Mouse (Mus musculus) urinary bladder, postnatal 10 days (tissue): ENCODE measurements around the gene Cd47.

Experiments used
- DNase-seq: peaks from one replicate; pipeline ENCODE4 v3.0.0; 2022; ENCODE audit warnings: low spot score

Cd47 gene

DNA sequence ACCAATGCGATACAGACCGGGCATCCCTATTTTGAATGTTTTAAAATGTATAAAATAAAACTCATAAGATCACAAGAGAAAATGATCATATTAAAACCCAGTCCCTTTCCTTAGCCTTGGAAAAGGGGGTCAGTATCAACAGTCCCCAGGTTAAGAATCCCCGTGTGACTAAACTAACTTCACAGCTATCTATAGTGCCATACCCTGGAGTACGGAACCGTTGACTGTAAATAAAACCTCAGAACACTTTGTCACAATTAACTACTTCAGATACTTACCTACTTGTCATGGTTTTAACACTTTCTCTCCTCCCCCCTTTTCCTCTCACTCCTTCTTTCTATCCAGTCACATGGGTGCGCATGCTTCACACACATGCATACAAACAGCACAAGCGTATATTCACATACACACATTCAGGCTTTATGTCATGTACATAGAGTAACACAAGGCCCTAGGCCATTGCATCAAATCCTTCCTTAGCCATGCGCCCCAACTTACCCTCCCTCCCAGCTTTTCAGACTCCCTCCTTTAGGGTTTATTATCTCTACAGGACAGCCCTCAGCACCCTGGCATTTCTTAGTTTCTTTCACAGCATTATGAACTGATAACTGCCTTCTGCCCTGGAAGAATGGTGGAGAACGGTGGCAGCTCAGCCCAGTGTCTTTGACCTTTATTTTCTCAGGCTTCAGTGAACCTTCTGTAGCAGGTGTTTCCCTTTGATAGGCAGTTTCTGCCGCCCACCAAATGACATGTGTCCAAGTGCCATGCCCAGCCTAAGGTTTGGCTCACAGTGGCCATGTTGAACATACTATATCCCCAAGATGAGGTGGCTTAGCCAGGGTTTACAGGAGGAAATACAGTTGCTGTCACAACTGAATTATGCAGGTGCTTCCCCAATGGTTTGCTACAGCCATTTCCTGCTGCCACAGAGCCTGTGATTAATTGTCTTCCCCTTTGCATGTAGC lies at the start of gene Cd47:
Gene Cd47 (plus strand): TSS at position 937 of the 965 bp plus-strand sequence.
- no peak for DNase-seq

DNA sequence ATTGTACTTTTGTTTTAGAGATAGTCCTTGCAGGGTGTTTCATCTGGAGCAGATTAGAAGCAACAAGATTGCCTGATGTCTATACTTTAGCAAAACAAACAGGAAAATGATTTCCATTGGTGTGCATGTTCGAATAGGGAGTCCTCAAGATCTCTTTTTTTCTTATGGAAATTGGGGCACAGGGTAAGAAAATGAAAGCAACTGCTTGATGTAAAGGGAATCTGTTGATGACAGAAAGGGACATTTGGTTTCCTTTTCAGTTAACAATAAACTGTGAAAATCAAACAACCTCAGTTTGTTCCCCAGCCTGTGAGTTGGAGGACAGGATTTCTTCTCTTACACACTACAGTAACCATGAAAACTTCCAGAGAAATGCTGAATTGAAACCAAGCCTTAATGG lies 47.4 kb upstream of the Cd47 start:
- DNase-seq = no peak

DNA sequence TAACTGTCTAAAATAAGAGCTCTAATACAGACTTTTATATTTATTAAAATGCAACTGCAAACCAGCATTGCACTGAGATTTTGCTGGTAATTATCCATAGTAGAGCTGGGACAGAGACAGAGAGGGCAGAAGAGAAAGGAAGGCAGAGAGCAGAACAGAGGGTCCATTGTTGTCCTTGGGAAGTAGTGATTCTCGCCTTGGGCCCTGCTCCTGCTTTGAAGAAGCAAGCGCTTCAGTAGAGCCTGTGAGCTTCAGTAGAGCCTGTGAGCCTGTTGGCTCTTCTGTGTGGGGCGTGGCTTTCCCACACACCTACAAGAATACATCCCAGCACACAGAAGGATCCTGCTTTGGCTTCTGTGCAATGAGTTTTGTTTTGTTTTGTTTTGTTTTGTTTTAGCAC lies 47.0 kb upstream of the Cd47 start:
- DNase-seq = no peak

DNA sequence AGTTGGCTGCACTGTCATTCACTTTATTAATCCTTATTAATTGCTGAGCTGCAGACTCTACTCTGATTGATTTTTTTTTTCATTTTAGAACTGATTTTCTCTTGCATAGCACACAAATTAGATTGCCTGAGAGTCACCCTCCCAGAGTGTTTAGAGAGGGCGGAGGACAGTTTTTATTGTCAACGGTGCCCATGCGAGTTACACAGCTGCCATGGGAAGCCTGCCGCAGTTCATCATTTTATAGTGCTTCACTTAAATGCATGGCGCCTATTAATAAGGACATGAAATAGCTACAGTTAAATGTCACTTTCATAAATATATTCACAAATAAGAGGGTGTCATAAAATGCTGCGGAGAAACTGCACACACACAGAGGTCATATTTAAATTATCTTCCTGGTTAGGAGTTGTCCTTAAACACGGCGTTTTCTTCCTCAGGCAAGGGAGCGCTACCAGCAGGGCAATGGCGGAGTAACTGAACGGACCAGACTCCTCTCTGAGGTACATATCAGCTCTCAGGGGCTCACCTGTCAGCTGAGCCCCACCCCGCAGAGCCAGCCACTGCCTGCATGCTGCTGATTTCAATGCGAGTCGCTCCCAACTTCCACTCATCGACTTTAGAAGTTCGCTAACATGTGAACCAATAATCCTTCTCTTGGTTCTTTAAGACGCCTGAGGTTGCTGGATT lies 39.7 kb upstream of the Cd47 start:
- DNase-seq = no peak

DNA sequence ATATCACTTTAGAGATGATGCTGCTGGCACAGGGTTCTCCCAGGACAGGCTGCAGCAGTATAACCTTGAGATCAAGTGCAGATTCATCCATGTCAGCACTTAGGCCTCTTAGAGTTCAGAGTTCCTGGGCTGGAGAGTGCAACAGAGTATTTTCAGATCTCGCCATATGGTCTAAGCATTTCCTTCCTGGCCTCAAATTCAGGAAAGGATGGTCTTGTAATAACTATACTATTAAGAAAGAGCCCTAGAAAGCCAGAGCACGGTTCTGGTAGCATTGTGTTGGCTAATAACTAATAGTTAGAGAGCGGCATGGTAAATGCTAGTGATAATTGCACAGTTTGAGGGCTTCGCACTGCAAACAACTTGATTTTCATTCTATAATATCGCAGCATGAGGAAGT lies 38.4 kb upstream of the Cd47 start:
- no peak for DNase-seq

DNA sequence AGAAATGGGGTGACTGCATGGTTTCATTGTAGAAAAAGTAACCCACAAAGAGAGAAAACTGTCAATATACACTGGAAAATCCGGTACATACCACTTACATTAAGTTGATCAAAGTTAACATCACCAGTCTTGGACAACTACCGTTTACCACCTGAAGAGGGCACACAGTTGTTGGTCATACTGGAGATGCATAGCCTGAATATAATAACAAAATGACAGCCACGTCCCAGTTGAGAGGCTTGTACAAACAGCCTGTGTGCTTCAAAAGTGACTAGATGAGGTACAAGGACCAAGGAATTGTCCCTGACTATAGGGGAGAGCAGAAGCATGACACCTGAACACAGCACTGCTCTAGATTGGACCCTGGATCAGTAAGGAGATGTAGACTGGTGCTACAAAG lies 34.0 kb upstream of the Cd47 start:
- DNase-seq = no peak

DNA sequence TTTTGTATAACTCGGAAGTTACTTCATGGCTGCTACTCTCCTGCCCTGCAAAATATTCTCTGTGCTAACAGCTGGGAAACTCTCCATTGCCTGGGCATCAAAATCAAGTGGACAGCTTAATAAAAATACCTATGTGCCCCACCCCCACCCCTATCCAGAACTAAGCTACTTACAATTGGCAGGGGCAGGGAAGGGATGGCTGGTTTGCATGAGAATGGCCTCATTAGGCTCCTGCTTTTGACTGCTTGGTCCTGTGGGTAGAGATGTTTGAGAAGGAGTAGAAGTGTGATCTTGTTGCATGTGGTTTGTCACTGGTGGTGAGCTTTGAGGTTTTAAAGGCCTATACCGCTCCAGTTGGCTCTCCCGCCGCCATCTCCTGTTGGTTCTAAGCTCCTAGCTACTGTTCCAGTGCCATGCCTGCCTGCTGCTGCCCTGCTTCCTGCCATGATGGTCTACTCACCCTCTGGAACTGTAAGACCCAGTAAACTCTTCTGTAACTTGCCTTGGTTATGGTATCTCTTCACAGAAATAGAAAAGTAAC lies 31.8 kb upstream of the Cd47 start:
- no peak for DNase-seq

DNA sequence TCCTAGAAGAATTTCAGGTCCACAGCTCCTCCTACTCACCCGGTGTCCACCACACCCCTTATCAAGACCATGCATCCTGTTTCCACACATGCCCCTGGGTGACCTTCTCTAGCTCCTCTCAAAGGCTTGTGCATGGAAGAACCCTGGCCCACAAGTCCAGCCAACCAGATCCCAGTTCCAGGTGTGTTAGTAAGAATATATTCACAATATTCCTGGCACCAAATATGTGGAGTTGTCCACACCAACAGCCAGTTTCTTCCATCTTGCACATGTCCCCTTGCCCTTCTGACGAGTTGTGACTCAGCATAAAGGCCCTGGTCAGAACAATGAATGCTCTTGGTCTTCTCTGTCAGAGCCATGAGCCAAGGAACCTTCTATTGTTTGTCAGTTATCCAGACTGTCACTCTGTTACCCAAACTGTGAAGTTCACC lies 30.5 kb upstream of the Cd47 start:
- no peak for DNase-seq

DNA sequence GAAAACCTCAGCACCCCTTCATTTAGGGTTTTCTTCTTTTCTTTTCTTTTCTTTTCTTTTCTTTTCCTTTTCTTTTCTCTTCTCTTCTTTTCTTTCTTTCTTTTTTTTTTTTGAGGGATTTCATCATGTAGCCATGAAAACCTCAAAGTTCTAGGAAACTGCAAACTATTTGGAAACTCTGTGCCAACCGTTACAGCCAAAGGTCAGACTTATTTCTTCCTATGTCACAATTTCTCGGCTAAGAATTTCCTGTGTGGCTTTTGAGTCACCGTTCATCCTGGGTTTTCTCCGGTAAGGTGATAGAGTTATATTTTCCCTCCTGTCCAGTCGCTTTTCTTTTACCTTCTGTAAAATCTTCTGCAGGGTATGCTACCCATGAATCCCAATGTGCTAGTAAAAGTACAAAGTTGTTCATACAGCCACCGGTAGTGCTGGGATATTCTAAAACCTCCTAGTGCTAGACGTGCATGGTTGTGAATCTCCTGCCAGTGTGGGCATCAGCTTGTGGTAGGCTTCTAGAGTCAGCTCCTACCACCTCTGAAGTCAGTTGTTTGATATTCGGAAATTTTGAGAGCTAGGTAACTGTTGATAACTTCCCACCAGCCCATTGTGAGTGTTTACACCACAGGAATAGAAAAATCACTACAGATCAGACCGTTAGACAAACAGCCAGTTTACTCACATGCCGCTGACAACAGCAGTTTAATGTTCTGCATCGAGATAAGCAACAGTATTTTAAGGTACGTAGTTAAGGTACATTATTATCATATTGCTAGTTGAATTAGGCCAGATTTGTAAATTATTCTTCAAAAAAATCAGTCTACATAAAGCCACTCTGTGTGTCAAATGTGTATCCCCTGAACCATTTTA lies 29.8 kb upstream of the Cd47 start:
- DNase-seq = no peak

DNA sequence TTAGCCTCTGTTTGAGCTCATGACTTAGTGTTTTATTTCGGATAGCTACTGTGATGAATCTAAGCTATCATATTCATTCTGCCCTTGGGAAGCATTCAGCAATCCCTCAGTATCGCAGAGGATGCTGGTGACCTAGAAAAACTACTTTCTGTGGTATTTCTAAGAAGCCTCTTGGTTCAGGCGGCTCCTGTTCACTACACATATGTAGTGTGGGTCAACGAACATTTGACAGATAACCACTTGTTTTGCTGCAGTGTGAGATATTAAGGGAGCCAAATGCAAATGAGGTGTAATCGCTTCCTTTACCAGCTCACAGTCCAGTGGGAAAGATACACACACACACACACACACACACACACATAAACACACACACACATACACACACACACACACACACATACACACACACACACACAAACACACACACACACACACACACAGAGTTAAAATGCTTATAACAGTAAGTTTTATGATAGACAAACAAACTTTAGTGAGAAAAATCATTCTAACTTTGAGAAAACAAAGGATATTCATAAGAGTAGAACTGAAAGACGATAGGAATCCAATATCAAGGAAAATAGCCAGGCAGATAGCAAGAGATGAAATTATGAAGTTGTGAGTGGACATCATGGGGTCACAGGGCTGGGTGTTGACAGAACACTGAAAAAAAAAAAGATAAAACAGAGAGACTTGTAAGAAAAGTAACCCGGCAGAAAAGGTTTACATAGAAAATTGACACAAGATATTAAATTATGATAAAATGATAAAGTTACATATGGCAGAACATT lies 28.5 kb upstream of the Cd47 start:
- no peak for DNase-seq

DNA sequence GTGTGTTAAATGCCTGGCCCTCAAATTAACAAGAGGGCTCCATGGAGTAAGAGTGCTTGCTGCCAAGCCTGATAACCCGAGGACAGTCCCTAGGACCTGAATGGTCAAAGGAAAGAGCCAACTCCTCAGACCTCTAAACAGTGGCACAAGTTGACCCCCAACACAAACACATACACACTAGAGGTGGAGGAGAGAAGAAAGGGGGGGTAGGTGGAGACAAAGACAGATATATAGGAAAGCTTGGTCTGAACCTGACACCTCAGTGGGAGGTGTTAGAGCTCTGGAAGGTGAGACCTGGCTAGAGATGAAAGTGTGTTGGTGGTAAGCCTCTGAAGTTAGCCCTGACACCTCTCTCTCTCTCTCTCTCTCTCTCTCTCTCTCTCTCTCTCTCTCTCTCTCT lies 27.8 kb upstream of the Cd47 start:
- DNase-seq = no peak

DNA sequence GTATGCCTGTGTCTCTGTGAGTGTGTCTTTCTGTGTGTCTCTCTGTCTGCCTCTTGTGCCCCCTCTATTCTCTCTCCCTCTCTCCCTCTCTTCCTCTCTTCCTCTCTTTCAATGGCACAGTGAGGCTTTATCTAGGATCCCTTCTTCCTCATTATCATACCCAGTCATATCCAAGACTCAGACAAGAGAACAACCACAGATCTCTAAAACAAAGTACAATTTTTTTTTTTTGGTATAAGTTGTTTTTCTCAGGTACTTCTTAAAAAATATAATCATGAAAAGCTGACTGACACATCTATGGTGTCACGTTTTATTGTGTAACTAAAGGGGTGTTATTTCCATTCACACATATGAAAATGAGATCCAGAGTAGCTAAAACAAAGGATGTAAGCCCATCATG lies 27.3 kb upstream of the Cd47 start:
- no peak for DNase-seq

DNA sequence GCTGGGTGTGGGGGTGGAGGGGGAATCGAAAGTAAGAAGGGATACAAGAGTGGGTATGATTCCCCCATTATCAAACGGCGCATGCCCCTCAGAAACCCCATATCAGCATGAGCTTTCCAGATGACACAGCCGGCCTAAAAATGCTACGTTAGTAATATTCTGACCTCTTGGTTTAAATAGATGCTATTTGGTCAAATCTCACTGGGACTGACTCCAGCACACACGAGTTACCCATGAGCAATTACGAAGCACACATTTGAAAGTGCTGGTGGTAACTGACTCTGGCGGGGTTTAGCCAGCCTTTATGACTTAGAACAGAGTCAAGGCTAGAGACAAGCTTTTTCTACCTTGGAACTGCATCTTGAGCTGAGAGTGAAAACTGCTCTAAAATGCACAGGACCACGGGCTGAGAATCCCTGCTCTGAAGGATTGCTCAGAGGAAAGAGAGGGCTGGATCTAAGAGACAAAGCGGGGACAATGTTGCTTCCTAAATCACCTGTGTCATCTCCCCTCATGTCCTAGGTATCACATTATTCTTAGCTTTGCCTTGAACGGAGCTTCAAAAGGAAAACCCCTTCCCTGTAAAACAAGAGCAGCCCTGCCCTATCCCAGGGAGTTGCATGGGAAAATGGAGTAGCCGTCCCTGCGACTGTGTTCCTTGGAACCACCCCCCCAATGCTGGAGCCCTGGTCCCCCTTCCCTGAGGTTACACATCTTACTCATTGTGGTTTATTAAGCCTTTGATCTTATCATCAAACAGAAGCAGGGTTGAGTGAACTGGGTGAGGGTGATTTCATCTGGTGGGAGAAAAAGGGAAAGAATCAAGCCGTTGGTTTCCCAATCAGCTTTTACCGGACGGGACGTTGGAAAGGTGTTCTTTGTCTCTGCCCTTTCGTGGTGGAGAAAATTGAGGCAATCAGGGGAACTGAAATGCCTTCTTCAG lies 26.0 kb upstream of the Cd47 start:
- no peak for DNase-seq

DNA sequence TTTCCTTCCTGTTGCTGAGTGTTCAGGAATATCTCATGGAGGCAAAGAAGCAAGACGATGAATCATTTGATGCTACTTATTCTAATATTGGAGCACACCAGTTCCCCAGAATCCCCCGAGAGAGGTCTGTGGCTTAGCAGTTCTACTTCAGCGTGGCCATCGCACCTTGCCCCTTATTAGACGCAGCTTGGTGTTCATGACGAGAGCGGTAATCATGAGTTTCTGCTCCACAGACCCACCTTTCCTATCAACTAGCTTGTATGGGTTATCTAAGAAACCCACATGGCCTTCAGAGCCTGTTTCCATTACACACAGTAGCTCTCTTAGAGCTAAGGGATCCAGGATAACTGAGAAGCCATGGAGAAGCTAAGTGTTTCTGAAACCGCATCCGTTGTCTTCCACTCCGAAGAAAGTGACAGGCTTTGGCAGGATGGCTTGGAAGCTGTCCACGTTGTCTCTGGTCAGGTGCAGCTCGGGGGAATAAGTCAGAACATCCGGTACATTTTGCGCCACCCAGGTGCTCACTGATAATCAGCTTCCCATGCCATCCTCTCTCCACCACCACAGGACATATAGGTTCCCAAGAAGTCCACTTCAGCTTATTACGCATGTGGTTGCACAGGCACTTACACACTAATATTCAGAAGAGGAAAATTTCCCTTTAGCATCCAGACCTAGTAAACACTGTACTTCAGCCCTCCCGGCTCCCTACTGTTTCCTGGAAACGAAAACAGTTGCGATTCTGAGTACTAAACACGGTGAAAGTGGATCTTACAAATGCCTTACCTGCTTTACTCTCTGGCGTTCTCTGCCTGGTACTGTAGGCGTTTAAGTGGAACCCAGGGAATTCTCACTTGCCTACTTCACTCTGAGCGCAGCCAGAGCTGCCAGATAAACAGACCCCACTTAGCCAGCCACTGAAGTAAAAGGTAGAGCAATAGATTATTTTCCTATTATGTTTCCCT lies 25.0 kb upstream of the Cd47 start:
- DNase-seq = no peak

DNA sequence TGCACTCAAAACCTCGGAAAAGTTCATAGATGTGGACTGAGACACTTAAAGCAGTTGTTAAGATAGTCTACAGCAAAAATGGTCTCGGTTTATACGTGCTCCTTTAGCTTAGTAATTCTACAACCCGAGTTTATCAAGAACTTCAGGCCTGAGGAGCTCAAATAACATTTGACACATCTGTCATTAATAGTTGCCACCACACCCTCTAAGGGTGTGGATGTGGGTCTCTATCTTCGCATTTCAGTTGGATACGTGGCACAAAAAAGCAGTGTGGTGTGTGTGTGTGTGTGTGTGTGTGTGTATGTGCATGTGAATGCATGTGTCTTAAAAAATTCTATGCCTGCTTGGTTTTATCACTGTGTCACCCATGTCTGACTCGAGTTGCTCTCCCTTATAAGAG lies 23.4 kb upstream of the Cd47 start:
- DNase-seq = no peak

DNA sequence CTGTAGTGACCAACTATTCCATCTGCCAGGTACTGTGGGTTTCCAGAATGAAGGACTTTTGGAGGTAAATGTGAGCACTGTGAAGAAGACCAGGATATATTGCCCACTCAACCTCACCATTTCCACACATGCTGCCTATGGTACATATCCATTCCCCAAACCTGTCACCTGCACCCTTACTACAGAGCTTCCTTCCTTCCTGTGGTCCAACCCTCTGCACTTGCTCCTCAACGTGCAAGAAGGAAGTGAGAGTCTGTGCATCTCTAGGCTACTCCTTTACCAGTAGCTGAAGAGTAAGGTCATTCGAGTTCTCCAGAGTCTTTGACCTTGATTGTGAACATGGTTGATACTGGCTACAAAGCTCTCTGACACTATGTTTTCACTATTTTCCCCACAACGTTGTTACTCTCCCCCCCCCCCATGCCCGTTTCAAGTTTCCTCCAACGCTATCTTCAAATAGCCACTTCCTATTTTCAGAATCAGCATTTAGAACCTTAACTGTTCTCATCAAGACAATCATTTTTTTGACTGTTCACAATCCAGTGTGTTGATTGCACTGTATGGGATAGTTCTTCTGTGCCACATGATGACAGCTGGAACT lies 18.7 kb upstream of the Cd47 start:
- no peak for DNase-seq

DNA sequence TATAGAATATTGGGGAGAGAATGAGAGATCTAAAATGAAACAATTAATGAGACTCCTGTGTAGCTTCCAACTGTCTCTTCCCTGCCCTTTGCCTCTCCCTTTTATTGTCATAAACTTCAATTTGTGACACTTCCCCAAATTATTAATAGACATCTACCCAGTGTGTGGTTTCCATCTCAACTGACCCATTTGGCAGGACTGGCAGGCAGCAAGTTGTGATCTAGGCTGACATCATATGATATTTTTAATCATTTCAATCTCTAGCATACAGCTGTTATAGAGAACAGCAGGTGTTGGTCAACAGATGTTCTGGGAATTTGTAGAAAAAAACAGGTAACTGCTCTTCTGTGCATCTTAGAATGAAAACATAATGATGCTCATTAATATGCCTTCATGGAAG lies 17.0 kb upstream of the Cd47 start:
- no peak for DNase-seq

DNA sequence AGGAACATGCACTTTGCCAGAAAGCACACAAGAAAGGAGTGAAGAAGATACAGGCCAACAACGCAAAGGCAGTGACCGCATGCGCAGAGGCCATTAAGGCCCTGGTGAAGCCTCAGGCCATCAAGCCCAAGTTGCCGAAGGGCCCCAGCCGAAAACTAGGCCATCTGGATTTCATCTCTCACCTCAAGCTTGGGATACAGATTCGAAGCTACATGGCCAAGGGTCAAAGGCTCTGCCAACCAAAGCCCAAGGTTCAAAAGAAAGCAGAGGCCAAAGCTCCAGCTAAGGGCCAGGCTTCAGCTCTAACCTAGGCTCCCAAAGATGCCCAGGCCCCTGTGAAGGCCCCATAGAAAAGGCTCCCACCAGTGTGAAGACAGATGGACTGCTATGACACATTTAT lies 14.2 kb upstream of the Cd47 start:
- DNase-seq = no peak

DNA sequence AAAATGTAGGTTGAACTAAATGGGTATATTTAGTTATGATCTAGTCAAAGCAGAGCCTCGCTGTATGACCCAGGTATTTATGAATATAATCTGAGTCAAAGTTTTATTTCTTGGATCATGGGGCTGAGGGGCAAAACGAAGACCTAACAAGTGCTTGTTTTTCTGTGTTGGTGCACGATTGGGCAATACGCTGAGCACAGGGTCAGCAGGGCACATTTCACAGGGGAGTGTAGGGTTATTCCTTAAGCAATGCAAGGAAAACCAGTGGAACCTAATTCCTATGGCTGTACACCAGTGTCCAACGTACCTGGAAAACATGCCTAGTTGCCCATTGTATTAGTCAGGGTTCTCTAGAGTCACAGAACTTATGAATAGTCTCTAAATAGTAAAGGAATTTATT lies 12.6 kb upstream of the Cd47 start:
- DNase-seq = no peak
